Mouse (Mus musculus): ENCODE results near the gene Klhl13. TPM values are rescaled to one million over a fixed set of nuclear protein-coding genes. Genes with fewer than 3 reads are reported as not detected.

The Klhl13 gene
- total RNA-seq (2021): 10 to 100 TPM; 14.3 to 16.4 TPM

DNA sequence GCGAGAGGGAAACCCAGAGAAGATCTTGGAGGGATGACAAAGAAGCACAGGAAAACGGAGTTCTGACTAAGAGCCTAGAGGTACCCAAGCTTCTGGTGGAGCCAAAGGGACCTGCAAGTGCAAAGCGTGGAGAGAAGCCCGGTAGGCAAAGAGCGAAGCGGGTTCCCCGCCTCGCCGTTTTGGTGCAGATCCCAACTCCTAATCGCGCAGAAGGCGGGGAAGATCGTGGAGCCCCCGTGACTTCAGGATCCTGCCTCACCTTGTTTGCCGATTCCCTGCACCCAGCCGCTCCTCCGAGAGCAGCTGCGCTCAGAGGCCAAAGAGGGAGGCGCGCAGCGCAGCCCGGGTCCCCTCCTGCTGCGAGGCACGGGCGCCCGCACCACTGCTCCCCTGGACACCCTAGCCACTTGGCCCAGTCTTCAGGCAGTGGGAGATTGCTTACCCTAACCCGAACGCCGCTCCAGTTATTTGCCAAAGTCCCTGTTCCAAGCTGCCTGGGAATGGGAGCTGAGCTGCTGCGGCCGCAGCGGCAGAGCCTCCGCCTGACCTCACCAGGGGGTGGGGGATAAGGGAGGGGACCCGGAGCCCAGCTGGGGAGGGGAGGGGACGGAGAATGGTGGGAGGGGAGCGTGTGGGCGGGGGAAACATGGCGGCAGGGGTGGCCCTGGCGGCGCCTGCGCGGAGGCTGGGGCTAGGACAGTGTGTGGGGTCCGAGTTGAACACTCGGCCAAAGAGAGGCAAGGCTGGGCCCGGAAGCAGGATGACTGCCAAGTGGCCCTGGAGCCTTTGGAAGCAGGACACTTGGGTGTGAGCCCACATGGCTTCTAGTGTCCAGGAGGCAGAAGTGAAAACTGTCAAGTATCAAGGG lies at the start of gene Klhl13:
TSS of gene Klhl13 (minus strand) at position 569 of the 868 bp plus-strand sequence.
- DNase-seq: peak; percentile 69 to 72
- intact Hi-C loops (cut with DNase I): no loop called here

DNA sequence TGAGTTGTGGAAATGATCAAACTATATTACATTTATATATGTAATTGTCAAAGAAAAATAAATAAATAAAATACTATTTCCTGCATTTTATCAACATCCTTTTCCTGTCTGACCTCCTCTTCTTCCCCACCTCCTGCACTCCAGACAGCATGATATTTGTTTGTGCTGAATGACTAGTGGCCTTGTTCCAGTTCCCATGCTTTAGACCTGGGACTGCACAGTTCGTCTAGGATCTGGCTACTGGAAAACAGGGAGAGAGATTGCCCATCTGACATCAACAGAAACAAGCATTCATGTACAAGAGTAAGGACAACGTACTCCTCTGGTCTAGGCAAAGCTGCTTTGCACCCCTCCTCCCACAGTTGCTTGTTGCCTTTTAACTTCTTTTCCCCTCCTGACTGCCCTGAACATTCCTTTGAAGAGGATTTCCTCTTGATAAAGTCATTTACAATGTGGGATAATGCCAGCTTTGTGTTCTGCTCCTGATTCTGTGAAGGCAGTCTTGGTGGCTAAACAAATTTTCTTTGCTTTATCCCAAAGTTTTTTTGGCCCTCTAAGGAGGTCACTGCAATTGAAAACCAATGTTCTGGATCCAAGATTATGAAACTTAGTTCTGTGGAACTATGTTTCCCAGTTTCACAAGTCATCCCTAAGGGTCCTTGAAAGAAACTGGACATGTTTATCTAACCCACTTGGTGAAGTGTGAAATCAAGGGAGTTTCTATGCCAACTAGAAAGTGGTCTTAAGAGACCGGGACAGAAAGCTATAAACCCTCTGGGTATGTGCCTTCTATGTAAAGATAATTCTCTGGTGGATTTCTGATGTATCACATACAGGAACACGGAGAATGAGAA lies 44.6 kb upstream of the Klhl13 start:
- no peak for DNase-seq
- intact Hi-C loops (cut with DNase I): no loop called here

DNA sequence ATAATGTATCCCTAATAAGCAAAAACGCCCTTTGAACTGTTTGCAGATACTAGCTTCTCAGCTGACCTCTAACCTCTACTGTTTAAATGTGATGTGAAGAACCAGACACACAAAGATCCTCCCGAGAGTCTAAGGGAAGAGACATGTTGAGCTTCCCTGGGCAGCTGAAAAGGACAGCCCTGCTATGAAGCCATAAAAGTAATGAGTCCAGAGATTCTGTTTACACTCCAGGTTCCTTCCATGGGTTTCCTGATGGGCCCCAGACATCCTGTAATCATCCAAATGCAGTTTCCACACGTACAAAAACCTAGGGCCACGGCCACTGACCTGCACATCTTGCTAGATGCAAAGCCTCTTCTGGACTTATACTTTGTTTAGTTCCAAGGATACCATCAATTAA lies 23.8 kb upstream of the Klhl13 start:
- intact Hi-C loops (cut with DNase I): no loop called here

DNA sequence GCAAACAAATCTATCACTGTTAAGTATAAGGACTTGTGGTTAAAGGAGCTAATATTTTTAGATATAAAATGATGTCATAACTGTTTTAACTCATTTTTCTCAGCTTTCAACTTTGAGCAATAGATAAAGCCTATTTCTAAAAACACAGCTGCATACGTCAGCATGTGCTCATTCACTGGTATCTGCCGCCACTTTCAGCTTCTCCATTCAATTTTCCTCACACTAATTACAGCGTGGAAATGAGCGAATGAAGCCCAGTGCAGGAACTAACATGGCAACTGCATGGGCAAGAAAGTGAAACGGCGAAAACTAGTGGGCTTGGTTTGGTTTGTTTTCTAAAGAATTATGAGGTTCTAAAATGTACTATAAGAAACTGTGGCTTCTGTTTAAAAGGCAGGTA lies 1.4 kb downstream of the Klhl13 start:
- peak in 1 of 2 experiments; percentile 1 for DNase-seq
- intact Hi-C loops (cut with DNase I): no loop called here

More for the DNA sequence above, 23.8 kb upstream of the Klhl13 start:
- no peak for DNase-seq

DNA sequence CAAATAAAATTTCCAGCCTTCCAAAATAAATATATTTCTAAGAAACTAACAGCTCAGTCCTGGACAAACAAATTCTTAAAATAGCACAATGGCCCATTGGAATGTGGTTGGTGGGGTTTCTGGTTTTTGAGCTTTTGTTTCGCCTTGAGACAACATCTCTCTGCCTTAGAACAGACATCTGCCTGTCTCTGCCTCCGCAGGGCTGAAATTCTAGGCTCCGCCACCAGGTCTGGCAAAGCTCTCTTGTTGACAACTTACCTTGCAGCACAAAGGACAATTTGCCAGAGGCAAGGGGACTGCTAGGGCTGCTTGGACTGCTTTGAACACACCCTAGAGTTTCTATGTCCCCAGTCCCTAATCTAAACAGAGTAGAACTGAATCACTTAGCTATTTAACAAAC lies 4.4 kb downstream of the Klhl13 start:
- no peak for DNase-seq
- intact Hi-C loops (cut with DNase I): no loop called here

DNA sequence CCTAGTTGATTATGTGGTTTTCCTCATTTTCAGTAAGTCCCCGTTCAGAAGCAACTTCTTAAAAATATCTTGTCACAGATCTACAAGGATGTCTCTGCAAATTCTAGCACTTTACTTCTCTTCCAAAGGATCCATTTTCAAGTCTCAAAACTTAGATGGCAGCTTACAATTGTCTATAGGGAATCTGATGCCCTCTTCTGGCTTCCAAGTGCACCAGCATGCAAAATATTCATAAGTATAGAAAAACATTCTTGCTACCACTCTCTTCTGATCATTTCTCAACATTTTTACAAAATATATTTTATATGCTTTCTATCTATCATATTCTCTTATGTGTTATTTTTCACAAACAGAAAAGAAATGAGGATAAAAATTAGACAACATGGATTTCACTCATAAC lies 14.8 kb downstream of the Klhl13 start:
- intact Hi-C loops (cut with DNase I): no loop called here
- DNase-seq: no peak

DNA sequence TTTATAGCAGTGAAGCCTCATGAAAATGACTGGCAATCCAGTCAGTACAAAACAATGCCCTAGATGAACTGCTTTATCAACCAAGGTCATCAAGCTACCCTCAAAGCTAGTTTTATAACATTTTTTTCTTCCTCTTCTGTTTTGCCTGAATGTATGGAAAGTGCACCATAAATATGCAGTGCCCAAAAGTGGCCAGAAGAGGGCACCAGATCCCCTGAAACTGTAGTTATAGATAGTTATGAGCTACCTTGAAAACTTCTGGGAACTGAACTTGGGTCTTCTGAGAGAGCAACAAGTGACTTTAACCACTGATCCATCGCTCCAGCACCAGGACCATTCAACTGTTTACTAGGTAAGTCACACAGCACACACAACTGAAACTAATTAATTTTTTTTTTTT lies 36.8 kb downstream of the Klhl13 start:
- peak; percentile 7 to 16 for DNase-seq
- intact Hi-C loops (cut with DNase I): loop anchor here (2.0 kb wide), 1 partner anchor 241 kb away; no protein-coding TSS in a partner anchor

DNA sequence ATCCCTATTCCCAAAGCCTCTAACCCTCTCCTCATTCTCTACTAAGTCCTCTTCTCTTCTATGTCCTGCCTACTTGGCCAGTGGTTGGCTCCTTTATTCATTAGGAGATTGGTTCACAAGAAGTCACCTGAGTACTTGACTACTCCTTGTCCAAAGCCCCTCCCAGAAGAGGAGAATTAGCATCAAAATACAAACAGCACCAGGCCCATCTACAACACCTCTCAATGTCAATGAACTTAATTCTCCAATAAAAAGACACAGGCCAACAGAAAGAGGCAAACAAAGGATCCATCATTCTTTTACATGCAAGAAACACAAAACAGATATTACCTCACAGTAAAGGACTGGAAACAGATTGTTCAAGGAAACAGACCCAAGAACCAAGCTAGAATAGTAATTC lies 46.0 kb downstream of the Klhl13 start:
- no peak for DNase-seq
- intact Hi-C loops (cut with DNase I): no loop called here

DNA sequence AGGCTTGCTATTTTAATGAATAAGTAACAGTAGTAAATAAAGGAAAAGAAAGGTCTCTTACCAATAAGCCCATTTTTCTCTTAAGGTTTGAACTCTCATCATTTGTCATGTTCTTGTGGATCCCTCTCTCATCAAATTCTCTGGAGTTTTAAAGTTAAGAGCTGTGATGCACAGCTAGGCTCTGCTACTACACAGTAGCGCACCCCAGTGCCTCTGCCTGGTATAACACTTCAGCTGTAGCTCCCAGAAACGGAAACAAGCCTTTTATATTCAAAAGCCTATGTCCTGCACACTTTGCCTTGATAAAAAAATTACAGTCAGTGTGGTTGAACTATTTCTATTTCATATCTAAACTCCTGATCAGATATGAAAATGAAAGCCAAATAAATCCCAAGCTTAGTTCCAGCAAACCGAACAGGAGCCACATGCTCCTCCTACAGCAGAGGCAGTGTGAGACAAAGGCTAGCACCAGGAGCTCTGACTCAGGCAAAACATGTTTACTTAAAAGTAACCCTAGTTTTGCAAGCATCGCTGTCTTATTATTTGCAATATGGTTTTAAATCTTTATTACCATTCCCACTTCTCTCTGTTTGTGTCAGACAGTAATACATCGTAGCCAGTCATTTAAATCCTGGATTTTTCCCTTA lies 68.8 kb downstream of the Klhl13 start:
- peak; percentile 22 to 46 for DNase-seq
- intact Hi-C loops (cut with DNase I): no loop called here

DNA sequence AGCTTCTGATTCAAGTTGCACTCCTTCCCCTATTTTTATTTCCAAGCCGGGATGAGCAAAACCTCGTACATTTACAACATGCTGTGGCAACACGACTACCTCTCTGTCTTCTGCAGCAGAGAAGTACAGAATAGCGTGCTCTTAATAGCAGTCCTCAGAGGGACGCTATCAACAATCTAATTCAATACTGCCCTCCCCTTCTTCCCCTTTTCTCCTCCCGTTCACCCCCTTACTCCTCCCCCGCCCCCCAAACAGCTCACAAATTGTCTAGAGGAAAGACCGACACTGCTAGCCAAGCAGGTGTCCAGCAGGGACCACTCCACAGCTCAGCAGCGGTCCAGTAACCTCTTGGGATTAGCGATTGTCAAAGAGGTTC lies 79.5 kb downstream of the Klhl13 start:
- DNase-seq: no peak
- intact Hi-C loops (cut with DNase I): no loop called here

DNA sequence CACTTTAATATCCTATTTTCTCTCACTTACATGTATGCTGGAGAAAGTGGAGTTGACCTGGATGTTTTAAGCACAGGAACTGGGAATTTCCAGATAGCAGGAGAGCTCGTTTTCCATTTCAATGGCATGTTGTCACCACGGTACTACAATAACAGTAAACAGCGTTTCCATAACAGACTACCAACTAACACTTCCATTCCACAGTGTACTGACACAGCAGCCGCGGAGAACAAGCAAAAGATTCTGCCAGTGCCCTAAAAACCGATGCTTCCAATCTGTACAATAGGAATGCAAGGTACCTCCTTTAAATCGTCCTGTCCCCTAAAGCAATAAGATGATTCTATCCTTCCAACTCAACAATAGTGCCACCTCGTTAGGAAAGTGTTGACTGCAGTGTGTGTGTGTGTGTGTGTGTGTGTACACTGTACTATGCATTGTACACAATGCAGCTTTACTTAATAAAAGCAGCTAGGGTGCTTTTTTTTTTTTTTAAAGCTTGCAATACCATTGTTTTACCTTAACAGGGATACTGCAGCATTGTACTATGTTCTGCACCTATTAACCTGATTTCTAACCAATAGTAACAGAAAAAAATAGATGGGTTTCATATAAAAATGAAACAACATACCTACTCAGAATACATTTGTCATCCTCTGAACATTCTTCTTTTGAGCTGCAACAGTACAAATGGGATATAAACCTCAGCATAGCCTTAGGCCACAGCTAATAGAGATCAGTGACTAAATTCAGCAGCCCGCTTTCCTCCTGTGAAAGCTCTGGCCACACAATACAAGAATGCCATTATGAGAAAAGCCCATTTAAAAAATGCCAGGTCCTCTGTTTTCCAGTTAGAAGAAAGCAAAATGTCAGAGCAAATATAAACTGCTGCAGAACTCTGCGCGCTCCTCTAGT lies 80.1 kb downstream of the Klhl13 start:
- intact Hi-C loops (cut with DNase I): no loop called here
- no peak for DNase-seq

DNA sequence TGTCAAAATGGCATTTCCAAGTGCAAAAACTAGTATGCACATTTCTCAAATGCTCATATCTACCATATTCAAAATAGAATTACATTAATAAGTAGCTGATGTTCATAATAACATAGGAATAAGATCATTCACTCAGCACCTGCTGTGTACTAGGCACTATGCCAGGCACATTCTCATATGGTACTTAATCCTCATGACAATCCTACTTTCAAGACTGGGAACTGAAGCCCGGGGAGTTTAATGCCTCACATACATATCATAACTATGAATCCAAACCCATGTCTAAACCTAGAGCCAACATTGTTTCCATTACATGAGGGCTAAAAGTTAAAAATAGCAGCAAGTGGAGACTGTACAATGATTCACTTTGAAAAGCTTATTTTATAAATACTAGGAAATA lies 97.3 kb downstream of the Klhl13 start:
- DNase-seq: no peak
- intact Hi-C loops (cut with DNase I): no loop called here

DNA sequence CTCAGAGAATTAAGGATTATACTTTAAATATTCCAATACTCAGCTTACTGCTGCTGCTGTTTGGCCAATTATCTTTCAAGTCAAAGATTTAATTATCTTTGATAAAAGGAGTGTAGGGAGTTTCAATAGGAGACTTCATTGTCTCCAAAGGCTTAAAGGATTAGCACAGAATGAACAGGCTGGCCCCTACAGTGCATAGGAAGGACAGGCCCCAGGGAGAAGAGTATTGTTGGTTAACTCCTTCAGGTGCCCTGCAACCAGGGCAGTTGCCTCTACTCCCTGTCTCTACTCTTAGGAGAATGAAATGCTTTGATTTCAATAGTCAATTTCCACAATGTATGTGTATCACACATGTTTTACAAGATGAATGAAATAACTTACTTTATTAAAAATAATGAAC lies 116.1 kb downstream of the Klhl13 start:
- no peak for DNase-seq
- intact Hi-C loops (cut with DNase I): no loop called here
